Mouse (Mus musculus) layer of hippocampus, postnatal 25 days (tissue): ENCODE data around the gene Col19a1. TPM values are rescaled to one million over a fixed set of nuclear protein-coding genes. Genes with fewer than 3 reads are reported as not detected.

Source experiments
- DNase-seq, 2 experiments: peaks; one replicate each; pipeline ENCODE4 v3.0.0; 2022; ENCODE audit warnings: mixed read lengths in 2 of 2, low spot score in 1 of 2; ENCODE audit errors: extremely low spot score in 1 of 2
- total RNA-seq, 2 experiments: library from RNA; stranded (reverse); gene quantifications; 2 replicates each; pipeline ENCODE4 v1.2.3; 2021

Col19a1 gene
- total RNA-seq, 2 experiments from 2014 or later: 18.4 to 25.0 TPM

GRCm38 (mm10) chr1:24336051-24336450, 251.2 kb downstream of the Col19a1 start:
- no peak for DNase-seq

- no peak for DNase-seq
Measured at GRCm38 (mm10) chr1:24316961-24317589, 270.2 kb downstream of the Col19a1 start.

- DNase-seq: no peak
Measured at GRCm38 (mm10) chr1:24316490-24316889, 270.8 kb downstream of the Col19a1 start.

- DNase-seq: no peak
Measured at GRCm38 (mm10) chr1:24310847-24311246, 276.4 kb downstream of the Col19a1 start.

- no peak for DNase-seq
Measured at GRCm38 (mm10) chr1:24310193-24310592, 277.1 kb downstream of the Col19a1 start.

- DNase-seq: no peak
Measured at GRCm38 (mm10) chr1:24303077-24303476, 284.2 kb downstream of the Col19a1 start.

GRCm38 (mm10) chr1:24302674-24303073, 284.6 kb downstream of the Col19a1 start:
- DNase-seq: peak; percentile 40 to 64

GRCm38 (mm10) chr1:24300700-24301099, 286.6 kb downstream of the Col19a1 start:
- no peak for DNase-seq

- no peak for DNase-seq
Measured at GRCm38 (mm10) chr1:24294979-24295942, 292.0 kb downstream of the Col19a1 start.

GRCm38 (mm10) chr1:24292515-24292914, 294.8 kb downstream of the Col19a1 start:
- DNase-seq: no peak

GRCm38 (mm10) chr1:24286360-24286759, 300.9 kb downstream of the Col19a1 start:
- DNase-seq: no peak

- no peak for DNase-seq
Measured at GRCm38 (mm10) chr1:24267022-24267421, 320.2 kb downstream of the Col19a1 start.

- DNase-seq: no peak
Measured at GRCm38 (mm10) chr1:24261181-24261580, 326.1 kb downstream of the Col19a1 start.

GRCm38 (mm10) chr1:24259419-24259818, 327.9 kb downstream of the Col19a1 start:
- no peak for DNase-seq

- no peak for DNase-seq
Measured at GRCm38 (mm10) chr1:24257961-24258360, 329.3 kb downstream of the Col19a1 start.

GRCm38 (mm10) chr1:24249105-24249664, 338.1 kb downstream of the Col19a1 start:
- DNase-seq: no peak

- no peak for DNase-seq
Measured at GRCm38 (mm10) chr1:24248294-24249104, 338.8 kb downstream of the Col19a1 start.

GRCm38 (mm10) chr1:24245700-24246375, 341.4 kb downstream of the Col19a1 start:
- no peak for DNase-seq

- no peak for DNase-seq
Measured at GRCm38 (mm10) chr1:24244931-24245330, 342.3 kb downstream of the Col19a1 start.
